Mouse (Mus musculus) cerebellum, postnatal 36 days (tissue): ENCODE data around the gene Atf2.

Experiments used
- DNase-seq, 2 experiments: peaks; one replicate each; pipeline ENCODE4 v3.0.0; 2021 to 2022; ENCODE audit warnings: mixed read lengths in 2 of 2

The Atf2 gene

DNA sequence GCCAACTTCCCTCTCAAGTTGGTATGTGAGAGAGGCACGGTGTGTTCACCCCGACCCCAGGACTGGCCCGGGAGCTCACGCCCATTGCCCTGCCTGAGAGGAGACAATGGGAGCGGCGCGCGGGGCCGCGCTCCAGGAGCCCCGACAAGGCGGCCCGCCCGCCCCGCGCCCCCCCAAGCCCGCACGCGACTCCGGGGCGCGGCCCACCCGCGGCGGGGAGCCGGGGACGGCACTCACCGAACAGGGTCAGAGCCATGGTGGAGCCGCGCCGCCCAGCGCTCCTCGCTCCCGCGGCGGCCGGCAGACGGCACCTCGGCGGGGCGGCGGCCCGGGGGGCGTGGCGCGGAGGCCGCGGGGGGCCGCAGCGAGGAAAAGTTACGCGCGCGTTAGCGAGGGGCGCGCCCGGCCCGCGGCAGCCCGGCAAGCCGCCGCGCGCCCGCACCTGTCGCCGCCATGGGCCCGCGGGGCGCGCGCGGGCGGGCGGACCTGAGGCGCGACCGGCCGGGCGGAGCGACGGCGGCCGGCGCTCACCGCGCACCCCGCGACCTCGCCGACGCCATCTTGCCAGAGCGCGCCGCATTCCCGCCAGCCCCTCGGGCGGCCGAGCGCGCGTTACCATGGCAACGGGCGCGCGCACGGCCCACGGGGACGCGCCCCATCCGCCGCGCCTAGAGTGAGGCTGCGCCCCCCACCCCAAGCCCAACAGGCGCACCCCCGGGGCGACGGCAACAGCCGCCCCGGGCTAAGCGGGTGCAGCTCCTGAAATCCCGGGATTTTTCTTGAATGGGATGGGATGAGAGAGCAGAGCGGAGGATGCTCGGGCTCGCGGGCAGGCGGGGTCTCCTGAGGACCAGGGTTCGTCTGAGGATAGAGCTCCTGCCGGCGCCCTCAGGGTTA lies 117.4 kb downstream of the Atf2 start, which contains the start of gene Chn1:
TSS of gene Chn1 (minus strand) at position 561 of the 897 bp plus-strand sequence.
- DNase-seq = peak; percentile 58 to 68

DNA sequence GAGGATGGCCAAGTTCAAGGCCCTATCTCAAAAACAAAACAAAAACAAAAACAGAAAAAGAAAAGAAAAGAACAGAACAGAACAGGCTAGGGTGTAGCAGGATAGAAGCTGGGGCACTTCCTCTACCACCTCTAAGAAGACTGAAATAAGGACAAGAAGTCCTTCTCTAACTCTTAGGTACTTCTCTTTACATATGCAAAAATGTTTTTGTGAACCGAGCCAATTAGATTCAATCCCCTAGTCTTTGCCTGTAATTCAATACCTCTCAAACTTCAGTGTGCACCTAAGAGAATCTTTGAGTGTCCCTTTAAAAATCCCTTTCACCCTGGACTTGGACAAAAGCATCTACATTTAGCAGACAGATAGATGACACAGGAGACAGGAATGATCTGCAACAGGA lies 119.5 kb downstream of the Atf2 start:
- no peak for DNase-seq

DNA sequence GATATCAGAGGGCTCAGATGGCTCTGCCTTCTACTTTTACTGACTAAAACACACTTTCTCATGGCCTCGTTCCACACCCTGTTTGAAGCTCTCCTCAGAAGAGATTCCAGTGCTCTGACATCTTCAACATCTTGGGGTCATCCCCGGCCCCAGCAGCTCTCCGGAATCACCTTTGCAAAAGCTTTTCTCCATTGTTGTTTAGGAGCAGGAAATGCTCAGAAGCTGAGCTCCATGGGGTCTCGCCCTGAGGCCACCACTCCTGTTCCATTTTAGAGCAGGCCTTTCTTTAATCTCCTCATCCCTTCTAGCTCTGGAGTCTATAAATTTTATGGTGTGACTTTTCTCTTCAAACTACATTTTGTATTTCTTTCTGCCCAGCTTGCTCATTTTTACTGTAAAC lies 123.8 kb downstream of the Atf2 start:
- no peak for DNase-seq
